Mouse (Mus musculus) forebrain, embryonic 14.5 days (tissue): ENCODE data around the gene Nrn1l. TPM values are rescaled to one million over a fixed set of nuclear protein-coding genes. Genes with fewer than 3 reads are reported as not detected.

Experiments
- ATAC-seq: fragments of 200-750 bp; cut with Nextera tagmentation; 2 replicates; pipeline ENCODE4 v1.8.0; 2017; ENCODE audit warnings: mild to moderate bottlenecking, moderate library complexity
- DNase-seq: peaks from one replicate; pipeline ENCODE4 v3.0.0-alpha.2; 2015; ENCODE audit warnings: low spot score
- H3K27ac ChIP-seq: fragments of 300-500 bp; sonication (generic); 2 replicates; pipeline ENCODE4 v1.5.1; 2014; ENCODE audit warnings: low read depth, mild to moderate bottlenecking, control low read depth, low read length, moderate library complexity
- H3K27me3 ChIP-seq: fragments of 300-500 bp; sonication (generic); replicated peaks from 2 replicates; pipeline ENCODE4 v1.6.1; 2014; ENCODE audit warnings: low read length, control low read depth, mixed read lengths; ENCODE audit not compliant: control insufficient read depth, insufficient read depth
- H3K36me3 ChIP-seq: fragments of 300-500 bp; sonication (generic); 2 replicates; pipeline ENCODE4 v1.6.1; 2014; ENCODE audit warnings: low read length, control low read depth; ENCODE audit not compliant: control insufficient read depth, insufficient read depth
- H3K4me1 ChIP-seq: fragments of 300-500 bp; sonication (generic); 2 replicates; pipeline ENCODE4 v1.6.1; 2014; ENCODE audit warnings: antibody characterized with exemption, low read length, control low read depth; ENCODE audit not compliant: control insufficient read depth, insufficient read depth
- H3K4me2 ChIP-seq: fragments of 300-500 bp; sonication (generic); 2 replicates; pipeline ENCODE4 v1.6.1; 2014; ENCODE audit warnings: mild to moderate bottlenecking, control low read depth, low read length
- H3K4me3 ChIP-seq: fragments of 300-500 bp; sonication (generic); 2 replicates; pipeline ENCODE4 v1.5.1; 2014; ENCODE audit warnings: low read depth, low read length, control low read depth
- H3K9ac ChIP-seq: fragments of 300-500 bp; sonication (generic); 2 replicates; pipeline ENCODE4 v1.6.1; 2014; ENCODE audit warnings: mild to moderate bottlenecking, low read length, control low read depth, moderate library complexity
- H3K9me3 ChIP-seq: fragments of 300-500 bp; sonication (generic); replicated peaks from 2 replicates; pipeline ENCODE4 v1.6.1; 2016; ENCODE audit warnings: low read length, control low read depth, mixed read lengths; ENCODE audit not compliant: control insufficient read depth
- WGBS: fragments of 180-500 bp; shearing (Covaris S2); extraction: QIAGEN DNeasy Blood & Tissue Kit; methylation state at CpG from one replicate; pipeline ENCODE4 v1.1.7; 2014; 5-methylcytosine and 5-hydroxymethylcytosine counted together
- polyA plus RNA-seq: library from polyadenylated mRNA; unstranded; fragments of >200 nt; fragmentation: Nextera tagmentation; extraction: Ambion mirVana; gene quantifications from 2 replicates; pipeline ENCODE4 v1.2.1, GENCODE M21; 2014

The Nrn1l gene
- 0.42 and 0.66 TPM in 2 replicates for polyA plus RNA-seq

DNA sequence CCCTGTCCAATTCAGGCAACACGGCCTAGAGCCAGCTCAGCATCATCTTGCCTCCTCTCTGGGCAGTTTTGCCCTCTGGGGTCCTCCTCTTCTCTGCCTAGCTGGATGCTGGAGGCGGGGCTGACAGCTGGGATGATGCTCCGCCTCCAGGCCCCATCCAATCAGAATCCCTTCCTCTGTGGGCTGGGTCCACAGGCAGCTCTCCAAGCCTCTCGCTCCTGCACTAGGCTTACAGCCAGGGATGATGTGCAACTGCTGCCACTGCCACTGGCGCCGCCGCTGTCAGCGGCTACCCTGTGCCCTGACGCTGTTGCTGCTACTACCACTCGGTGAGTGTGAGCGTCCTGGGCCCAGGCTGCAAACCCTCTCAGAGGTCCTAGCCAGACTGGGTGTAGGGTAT, at the start of gene Nrn1l:
TSS of gene Nrn1l (plus strand) at position 229 of the 400 bp plus-strand sequence.
- peak within 1 kb of the TSS; percentile 27; the same call in 1 of the 2 replicates for H3K27ac ChIP-seq
- 0 out of 2 replicates have a peak, but pooled peaks cover 3% of the 10 kb centered on the region for H3K4me1 ChIP-seq
- WGBS: 3% methylated on average over 11 of the region's 11 CpGs
- H3K9me3 ChIP-seq: no peaks in the 10 kb centered on the region
- peaks cover 50% of the 10 kb centered on the region for H3K36me3 ChIP-seq
- H3K4me2 ChIP-seq: no peak within 1 kb of the TSS
- H3K4me3 ChIP-seq: no peak within 1 kb of the TSS
- peak within 1 kb of the TSS; percentile 50 for H3K9ac ChIP-seq
- no peaks in the 10 kb centered on the region for H3K27me3 ChIP-seq
- ATAC-seq: peak; percentile 90
- peak; percentile 85 for DNase-seq

GRCm38 (mm10) chr8:105846678-105847077, 46.7 kb upstream of the Nrn1l start:
- DNase-seq (no peak), ATAC-seq (no peak)
- Histone ChIP-seq H3K36me3 (peaks cover 67% of the 10 kb centered on the region), H3K4me3 (no peak overlapping the region), H3K9me3 (no peaks in the 10 kb centered on the region), H3K27ac (no peak overlapping the region), H3K4me1 (peaks cover 6% of the 10 kb centered on the region), H3K4me2 (no peak overlapping the region), H3K27me3 (no peaks in the 10 kb centered on the region), H3K9ac (no peak overlapping the region)
- 92% methylated on average over 11 of the region's 11 CpGs for WGBS

- no peak overlapping the region for H3K4me3 ChIP-seq
- H3K9me3 ChIP-seq: no peaks in the 10 kb centered on the region
- H3K4me1 ChIP-seq: peaks cover 6% of the 10 kb centered on the region
- DNase-seq (no peak), ATAC-seq (no peak)
- H3K36me3 ChIP-seq: peaks cover 46% of the 10 kb centered on the region
- H3K9ac ChIP-seq: no peak overlapping the region
- WGBS: 84% methylated on average over 4 of the region's 4 CpGs
- H3K27me3 ChIP-seq: no peaks in the 10 kb centered on the region
- H3K27ac ChIP-seq: no peak overlapping the region
- no peak overlapping the region for H3K4me2 ChIP-seq
Observed at GRCm38 (mm10) chr8:105850014-105850413, 43.4 kb upstream of the Nrn1l start.

- H3K27ac ChIP-seq: no peak overlapping the region
- no peaks in the 10 kb centered on the region for H3K27me3 ChIP-seq
- no peak for DNase-seq
- peak overlapping the region; percentile 35 for H3K4me2 ChIP-seq
- no peaks in the 10 kb centered on the region for H3K9me3 ChIP-seq
- H3K36me3 ChIP-seq: peaks cover 41% of the 10 kb centered on the region
- no peak for ATAC-seq
- H3K9ac ChIP-seq: 0 out of 2 replicates have a peak overlapping the region, but pooled peaks have one; percentile 29
- no peak overlapping the region for H3K4me3 ChIP-seq
- peaks cover 6% of the 10 kb centered on the region for H3K4me1 ChIP-seq
- 75% methylated on average over 7 of the region's 7 CpGs for WGBS
Observed at GRCm38 (mm10) chr8:105850611-105851010, 42.8 kb upstream of the Nrn1l start.

GRCm38 (mm10) chr8:105851651-105852143, 41.7 kb upstream of the Nrn1l start:
- peak; percentile 98 for DNase-seq
- ATAC-seq: peak; percentile 82
- Histone ChIP-seq H3K36me3 (peaks cover 30% of the 10 kb centered on the region), H3K9me3 (no peaks in the 10 kb centered on the region), H3K4me3 (peak overlapping the region; percentile 74), H3K27ac (peak overlapping the region; percentile 72), H3K9ac (peak overlapping the region; percentile 82), H3K4me2 (peak overlapping the region; percentile 76), H3K27me3 (no peaks in the 10 kb centered on the region), H3K4me1 (peaks cover 13% of the 10 kb centered on the region)
- under 1% methylated on average over 34 of the region's 34 CpGs for WGBS

DNA sequence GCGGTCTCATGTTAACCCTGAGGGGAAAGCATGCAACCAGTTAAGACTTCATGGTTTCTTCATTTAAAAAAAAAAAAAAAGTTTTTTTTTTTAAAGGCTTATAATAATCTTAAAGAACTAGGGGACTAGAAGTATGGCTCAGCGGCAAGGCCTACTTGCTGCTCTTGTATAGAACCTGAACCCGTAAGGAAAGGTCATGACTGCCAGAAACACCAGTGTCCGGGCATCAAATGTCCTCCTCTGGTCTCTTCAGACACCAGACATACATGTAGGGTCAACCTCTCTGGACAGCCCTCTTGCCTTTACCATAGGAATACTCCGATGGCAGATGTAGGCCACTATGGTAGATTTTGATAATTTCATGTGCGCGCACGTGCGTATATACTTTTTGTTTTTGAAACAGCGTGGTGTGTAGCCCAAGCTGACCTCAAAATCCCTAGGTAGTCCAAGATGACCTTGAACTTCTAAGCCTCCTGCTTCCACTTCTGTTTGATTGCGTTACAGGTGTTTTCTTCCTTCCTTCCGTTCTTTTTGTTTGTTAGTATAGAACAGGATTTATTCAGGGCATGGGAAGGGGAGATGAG, 41.1 kb upstream of the Nrn1l start:
- no peak overlapping the region for H3K4me2 ChIP-seq
- DNase-seq (no peak), ATAC-seq (no peak)
- WGBS: 81% methylated on average over 12 of the region's 12 CpGs
- no peak overlapping the region for H3K9ac ChIP-seq
- no peaks in the 10 kb centered on the region for H3K27me3 ChIP-seq
- no peak overlapping the region for H3K4me3 ChIP-seq
- no peak overlapping the region for H3K27ac ChIP-seq
- peaks cover 24% of the 10 kb centered on the region for H3K36me3 ChIP-seq
- peaks cover 18% of the 10 kb centered on the region for H3K4me1 ChIP-seq
- H3K9me3 ChIP-seq: no peaks in the 10 kb centered on the region

DNA sequence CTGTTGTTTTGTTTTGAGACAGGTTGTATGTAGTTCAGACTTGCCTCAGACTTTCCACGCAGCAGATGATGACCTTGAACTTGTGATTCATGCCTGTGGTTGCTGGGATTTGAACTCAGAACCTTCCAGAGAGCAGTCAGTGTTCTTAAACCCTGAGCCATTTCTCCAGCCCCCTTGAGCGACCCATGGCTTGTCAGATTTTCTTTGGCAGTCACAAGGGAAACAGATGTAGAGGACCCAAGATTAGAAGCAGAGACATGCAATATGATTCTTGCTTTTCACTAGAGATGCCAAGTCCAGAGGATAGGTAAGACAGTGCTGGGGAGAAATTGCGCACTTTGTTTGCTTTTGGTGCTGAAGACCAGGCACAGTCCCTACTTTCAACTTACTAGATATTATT, 40.2 kb upstream of the Nrn1l start, which contains the start of gene Cenpt:
TSS of gene Cenpt (minus strand) at position 101 of the 400 bp plus-strand sequence.
- DNase-seq: no peak
- no peak for ATAC-seq
- no peak within 1 kb of the TSS for H3K27ac ChIP-seq
- 89% methylated on average over 3 of the region's 3 CpGs for WGBS
- peaks cover 20% of the 10 kb centered on the region for H3K4me1 ChIP-seq
- H3K4me3 ChIP-seq: no peak within 1 kb of the TSS
- H3K9ac ChIP-seq: no peak within 1 kb of the TSS
- peaks cover 19% of the 10 kb centered on the region for H3K36me3 ChIP-seq
- no peak within 1 kb of the TSS for H3K4me2 ChIP-seq
- H3K9me3 ChIP-seq: no peaks in the 10 kb centered on the region
- H3K27me3 ChIP-seq: no peaks in the 10 kb centered on the region

DNA sequence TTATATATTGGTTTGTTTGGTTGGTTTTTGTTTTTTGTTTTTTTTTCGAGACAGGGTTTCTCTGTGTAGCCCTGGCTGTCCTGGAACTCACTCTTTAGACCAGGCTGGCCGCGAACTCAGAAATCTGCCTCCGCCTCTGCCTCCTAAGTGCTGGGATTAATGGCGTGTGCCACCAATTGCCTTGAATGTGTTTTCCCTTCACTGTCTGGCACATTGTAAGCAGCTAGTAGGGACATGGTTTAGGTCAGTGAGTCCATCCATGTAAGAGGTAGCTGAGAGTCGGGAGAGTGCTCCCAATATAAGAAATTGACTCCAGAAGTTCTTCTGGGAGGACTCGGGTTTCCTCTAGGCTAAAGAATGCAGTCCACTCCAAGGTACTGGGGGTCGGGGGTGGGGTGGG, 39.1 kb upstream of the Nrn1l start:
- Histone ChIP-seq H3K4me3 (peak overlapping the region; percentile 70), H3K4me1 (peaks cover 20% of the 10 kb centered on the region), H3K9ac (peak overlapping the region; percentile 81; the same call in 1 of the 2 replicates), H3K4me2 (peak overlapping the region; percentile 29), H3K36me3 (peaks cover 12% of the 10 kb centered on the region), H3K27ac (no peak overlapping the region), H3K27me3 (no peaks in the 10 kb centered on the region), H3K9me3 (no peaks in the 10 kb centered on the region)
- DNase-seq (no peak), ATAC-seq (no peak)
- WGBS: 31% methylated on average over 8 of the region's 8 CpGs

DNA sequence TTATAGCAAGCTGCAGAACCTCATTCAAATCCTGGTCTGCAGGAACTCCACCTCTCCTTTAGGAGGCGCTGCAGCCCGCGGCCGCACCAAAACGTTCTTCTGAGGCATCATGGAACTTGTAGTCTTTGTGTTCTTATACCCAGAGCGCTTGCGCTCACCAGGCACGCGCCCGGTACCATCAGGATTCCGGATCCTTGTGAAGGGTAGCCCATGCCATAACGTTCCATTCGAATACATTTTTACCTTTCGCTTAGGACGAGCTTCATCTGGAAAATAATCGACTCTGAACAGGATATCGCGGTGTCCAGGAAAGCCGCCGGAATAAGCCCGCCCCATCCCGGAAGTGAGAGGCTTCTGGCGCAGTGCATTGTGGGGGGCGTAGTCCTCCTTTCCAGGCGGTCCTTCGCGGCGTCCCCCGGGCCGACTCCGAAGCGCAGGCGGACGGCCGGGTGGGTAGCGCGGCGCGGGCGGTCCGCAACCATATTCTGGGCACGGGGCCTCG, 38.6 kb upstream of the Nrn1l start, which contains the start of gene Thap11:
TSS of gene Thap11 (plus strand) at position 418 of the 502 bp plus-strand sequence.
- WGBS: under 1% methylated on average over 43 of the region's 43 CpGs
- ATAC-seq (peak; percentile 92), DNase-seq (peak; percentile 96)
- H3K9me3 ChIP-seq: no peaks in the 10 kb centered on the region
- peaks cover 22% of the 10 kb centered on the region for H3K4me1 ChIP-seq
- H3K27me3 ChIP-seq: no peaks in the 10 kb centered on the region
- H3K4me2 ChIP-seq: peak within 1 kb of the TSS; percentile 98
- peak within 1 kb of the TSS; percentile 81 for H3K9ac ChIP-seq
- H3K4me3 ChIP-seq: peak within 1 kb of the TSS; percentile 70
- peaks cover 7% of the 10 kb centered on the region; the same call in 1 of the 2 replicates for H3K36me3 ChIP-seq
- H3K27ac ChIP-seq: peak within 1 kb of the TSS; percentile 21; the same call in 1 of the 2 replicates
